Mouse (Mus musculus): Measurements from ENCODE around the gene Atg10. TPM values are rescaled to one million over a fixed set of nuclear protein-coding genes. Genes with fewer than 3 reads are reported as not detected.

The Atg10 gene
- polyA plus RNA-seq, 1 experiment from 2014 or later = 4.7 TPM

GRCm38 (mm10) chr13:91212958-91213357 lies 10.8 kb downstream of the Atg10 start:
- H3K36me3 ChIP-seq = no peaks in the 10 kb centered on the region
- H3K4me2 ChIP-seq = no peak overlapping the region
- ATAC-seq = no peak

GRCm38 (mm10) chr13:91206237-91206636 lies 17.5 kb downstream of the Atg10 start:
- Histone ChIP-seq H3K4me3 (no peak overlapping the region), H3K9ac (no peak overlapping the region), H3K4me1 (0 out of 2 replicates have a peak, but pooled peaks cover 2% of the 10 kb centered on the region), H3K27ac (no peak overlapping the region), H3K9me3 (replicated peaks) (no peaks in the 10 kb centered on the region), H3K36me3 (no peaks in the 10 kb centered on the region), H3K4me2 (no peak overlapping the region), H3K27me3 (replicated peaks) (no peaks in the 10 kb centered on the region)
- ATAC-seq = no peak
- 69% methylated on average over 5 of the region's 5 CpGs for WGBS (ENCODE audit: insufficient replicate concordance)

More at GRCm38 (mm10) chr13:91212958-91213357, 10.8 kb downstream of the Atg10 start:
- H3K27me3 ChIP-seq (replicated peaks) = no peaks in the 10 kb centered on the region
- WGBS (ENCODE audit: insufficient replicate concordance) = 77% methylated on average over 8 of the region's 8 CpGs
- no peak overlapping the region for H3K9ac ChIP-seq
- H3K27ac ChIP-seq = no peak overlapping the region
- H3K4me3 ChIP-seq = no peak overlapping the region
- H3K4me1 ChIP-seq = peaks cover 8% of the 10 kb centered on the region
- no peaks in the 10 kb centered on the region for H3K9me3 ChIP-seq (replicated peaks)

- Histone ChIP-seq H3K9ac (no peak overlapping the region), H3K4me2 (no peak overlapping the region), H3K36me3 (no peaks in the 10 kb centered on the region), H3K9me3 (replicated peaks) (no peaks in the 10 kb centered on the region), H3K4me1 (0 out of 2 replicates have a peak, but pooled peaks cover 2% of the 10 kb centered on the region), H3K4me3 (no peak overlapping the region), H3K27me3 (replicated peaks) (no peaks in the 10 kb centered on the region), H3K27ac (no peak overlapping the region)
- 73% methylated on average over 7 of the region's 7 CpGs for WGBS (ENCODE audit: insufficient replicate concordance)
- no peak for ATAC-seq
Measured at GRCm38 (mm10) chr13:91202564-91202963, 21.2 kb downstream of the Atg10 start.

GRCm38 (mm10) chr13:91187378-91188234 lies 36.2 kb downstream of the Atg10 start:
- no peak overlapping the region for H3K9ac ChIP-seq
- H3K4me3 ChIP-seq = no peak overlapping the region
- H3K27ac ChIP-seq = no peak overlapping the region
- H3K4me1 ChIP-seq = peaks cover 21% of the 10 kb centered on the region
- no peaks in the 10 kb centered on the region for H3K27me3 ChIP-seq (replicated peaks)
- H3K36me3 ChIP-seq = no peaks in the 10 kb centered on the region
- no peaks in the 10 kb centered on the region for H3K9me3 ChIP-seq (replicated peaks)
- H3K4me2 ChIP-seq = no peak overlapping the region
- 72% methylated on average over 13 of the region's 13 CpGs for WGBS (ENCODE audit: insufficient replicate concordance)
- no peak for ATAC-seq

DNA sequence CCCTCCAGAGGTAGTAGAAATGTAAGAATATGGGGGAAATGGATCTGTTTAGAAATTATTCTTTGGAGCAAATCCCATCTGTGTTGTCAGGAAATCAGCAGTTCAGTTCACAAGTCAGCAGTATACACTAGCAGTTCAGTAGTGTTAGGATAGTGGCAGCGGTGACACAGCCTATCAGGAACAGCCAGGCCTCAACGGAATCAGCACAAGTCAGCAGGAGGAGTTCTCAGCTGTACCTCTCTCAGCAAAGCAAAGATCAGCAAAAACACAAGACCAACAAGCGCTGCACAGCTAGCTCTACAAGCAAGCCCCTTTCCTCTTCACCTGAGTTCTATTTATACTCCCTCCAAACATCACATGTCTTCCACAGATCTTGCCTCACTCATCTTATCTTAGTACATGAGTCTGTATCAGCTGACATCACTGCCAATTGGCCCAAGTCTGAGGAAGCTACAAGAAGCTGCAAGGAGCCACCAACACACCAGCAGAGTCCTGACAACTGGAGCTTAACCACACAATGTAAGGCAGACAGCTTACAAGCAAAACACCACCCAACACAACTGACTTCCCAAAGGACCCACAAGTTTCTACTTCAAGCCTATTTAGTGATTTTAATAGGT lies 38.4 kb downstream of the Atg10 start:
- peaks cover 28% of the 10 kb centered on the region for H3K4me1 ChIP-seq
- 30% methylated on average over 3 of the region's 3 CpGs for WGBS (ENCODE audit: insufficient replicate concordance)
- no peaks in the 10 kb centered on the region for H3K27me3 ChIP-seq (replicated peaks)
- H3K27ac ChIP-seq = no peak overlapping the region
- no peak overlapping the region for H3K9ac ChIP-seq
- peak; percentile 82 for ATAC-seq
- no peaks in the 10 kb centered on the region for H3K9me3 ChIP-seq (replicated peaks)
- H3K4me3 ChIP-seq = no peak overlapping the region
- no peak overlapping the region for H3K4me2 ChIP-seq
- no peaks in the 10 kb centered on the region for H3K36me3 ChIP-seq

GRCm38 (mm10) chr13:91184226-91184625 lies 39.5 kb downstream of the Atg10 start:
- Histone ChIP-seq H3K27ac (no peak overlapping the region), H3K27me3 (replicated peaks) (no peaks in the 10 kb centered on the region), H3K4me1 (peaks cover 29% of the 10 kb centered on the region), H3K36me3 (no peaks in the 10 kb centered on the region), H3K4me3 (no peak overlapping the region), H3K4me2 (no peak overlapping the region), H3K9ac (no peak overlapping the region), H3K9me3 (replicated peaks) (no peaks in the 10 kb centered on the region)
- 23% methylated on average over 3 of the region's 3 CpGs for WGBS (ENCODE audit: insufficient replicate concordance)
- peak; percentile 81 for ATAC-seq

DNA sequence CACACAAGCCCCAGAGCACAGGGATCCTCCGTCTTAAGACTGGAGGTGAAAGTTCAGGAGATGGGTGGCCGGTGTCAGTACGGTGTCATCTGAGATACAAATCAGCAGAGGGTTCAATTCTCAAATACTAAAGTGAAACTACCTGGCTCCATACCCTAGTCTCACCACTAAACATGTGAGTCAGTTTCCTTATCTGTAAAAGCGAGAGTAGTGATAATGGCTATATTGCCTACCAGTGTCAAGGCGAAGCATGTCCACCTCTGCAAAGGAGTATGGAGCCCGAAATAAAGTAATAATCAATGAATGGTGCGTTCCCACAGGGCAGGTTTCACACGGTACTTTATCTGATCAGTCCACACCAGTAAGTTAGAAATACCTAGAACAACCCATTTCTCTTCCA lies 43.4 kb downstream of the Atg10 start:
- ATAC-seq = no peak
- no peaks in the 10 kb centered on the region for H3K9me3 ChIP-seq (replicated peaks)
- H3K4me2 ChIP-seq = peak overlapping the region; percentile 10; the same call in 1 of the 2 replicates
- H3K9ac ChIP-seq = no peak overlapping the region
- H3K36me3 ChIP-seq = no peaks in the 10 kb centered on the region
- peaks cover 23% of the 10 kb centered on the region for H3K4me1 ChIP-seq
- no peak overlapping the region for H3K27ac ChIP-seq
- H3K4me3 ChIP-seq = no peak overlapping the region
- H3K27me3 ChIP-seq (replicated peaks) = no peaks in the 10 kb centered on the region
- WGBS (ENCODE audit: insufficient replicate concordance) = 56% methylated on average over 8 of the region's 8 CpGs

DNA sequence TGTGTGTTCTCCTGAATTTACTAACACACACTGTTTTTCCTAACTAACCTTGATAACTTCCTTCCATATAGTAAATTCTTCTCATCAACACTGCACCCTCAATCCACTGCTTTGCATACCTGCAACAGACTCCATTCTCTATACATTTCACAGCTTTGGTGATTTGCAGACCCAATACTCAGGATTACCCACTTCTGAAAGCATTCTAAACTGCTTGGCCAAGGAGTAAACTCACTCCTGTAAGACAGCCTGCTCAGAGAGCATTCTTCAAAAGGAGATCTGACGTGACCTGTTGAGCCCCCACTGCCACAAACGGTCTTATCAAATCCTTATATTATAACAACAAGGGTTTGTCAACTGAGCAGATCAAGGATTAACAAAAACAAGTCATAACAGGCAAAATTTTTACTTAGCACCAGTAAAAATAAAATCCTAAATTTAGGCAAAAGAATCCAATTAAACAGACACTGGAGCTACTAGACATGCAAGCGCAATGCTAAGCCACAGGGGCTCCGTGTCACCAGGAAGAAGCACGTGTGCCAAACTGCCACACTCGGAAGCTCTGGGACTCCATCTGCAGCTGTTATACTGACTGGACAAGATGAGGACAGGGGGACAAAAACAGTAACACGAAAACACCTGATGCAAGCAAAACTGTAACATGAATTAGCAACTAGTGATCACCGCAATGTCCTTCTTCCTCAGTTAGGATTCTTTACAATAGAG lies 44.4 kb downstream of the Atg10 start:
- Histone ChIP-seq H3K4me3 (no peak overlapping the region), H3K27me3 (replicated peaks) (no peaks in the 10 kb centered on the region), H3K36me3 (no peaks in the 10 kb centered on the region), H3K4me1 (peaks cover 14% of the 10 kb centered on the region), H3K27ac (no peak overlapping the region), H3K4me2 (no peak overlapping the region), H3K9me3 (replicated peaks) (no peaks in the 10 kb centered on the region), H3K9ac (no peak overlapping the region)
- 70% methylated on average over 8 of the region's 8 CpGs for WGBS (ENCODE audit: insufficient replicate concordance)
- no peak for ATAC-seq

- H3K27ac ChIP-seq = no peak overlapping the region
- H3K36me3 ChIP-seq = no peaks in the 10 kb centered on the region
- no peak overlapping the region for H3K9ac ChIP-seq
- no peaks in the 10 kb centered on the region for H3K27me3 ChIP-seq (replicated peaks)
- H3K9me3 ChIP-seq (replicated peaks) = no peaks in the 10 kb centered on the region
- H3K4me3 ChIP-seq = no peak overlapping the region
- 64% methylated on average over 9 of the region's 9 CpGs for WGBS (ENCODE audit: insufficient replicate concordance)
- H3K4me1 ChIP-seq = 0 out of 2 replicates have a peak, but pooled peaks cover 8% of the 10 kb centered on the region
- H3K4me2 ChIP-seq = no peak overlapping the region
- no peak for ATAC-seq
Measured at GRCm38 (mm10) chr13:91178428-91179160, 45.2 kb downstream of the Atg10 start.

DNA sequence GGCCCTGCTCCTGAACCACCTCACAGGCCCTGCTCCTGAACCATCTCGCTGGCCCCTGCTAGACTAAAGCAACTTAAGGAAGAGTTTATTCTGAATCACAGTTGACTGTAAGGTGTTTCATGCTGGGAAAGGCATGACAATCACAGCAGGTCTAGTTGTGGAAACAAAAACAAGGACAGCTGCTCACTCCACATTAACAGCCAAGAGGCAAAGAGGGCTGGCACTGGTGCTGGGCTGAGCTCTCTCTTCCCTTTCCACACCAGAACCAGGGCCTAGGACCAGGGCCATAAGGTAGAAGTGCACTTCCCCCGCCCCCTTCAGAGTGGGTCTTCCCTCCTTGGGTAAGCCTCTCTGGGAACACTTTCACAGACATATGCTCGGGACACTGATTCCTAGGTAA lies 48.4 kb downstream of the Atg10 start:
- no peak overlapping the region for H3K4me2 ChIP-seq
- 0 out of 2 replicates have a peak, but pooled peaks cover under 1% of the 10 kb centered on the region for H3K4me1 ChIP-seq
- H3K27ac ChIP-seq = no peak overlapping the region
- H3K9ac ChIP-seq = no peak overlapping the region
- no peak for ATAC-seq
- H3K4me3 ChIP-seq = no peak overlapping the region
- H3K36me3 ChIP-seq = no peaks in the 10 kb centered on the region
- H3K27me3 ChIP-seq (replicated peaks) = no peaks in the 10 kb centered on the region
- H3K9me3 ChIP-seq (replicated peaks) = no peaks in the 10 kb centered on the region
- 60% methylated on average over 3 of the region's 3 CpGs for WGBS (ENCODE audit: insufficient replicate concordance)

DNA sequence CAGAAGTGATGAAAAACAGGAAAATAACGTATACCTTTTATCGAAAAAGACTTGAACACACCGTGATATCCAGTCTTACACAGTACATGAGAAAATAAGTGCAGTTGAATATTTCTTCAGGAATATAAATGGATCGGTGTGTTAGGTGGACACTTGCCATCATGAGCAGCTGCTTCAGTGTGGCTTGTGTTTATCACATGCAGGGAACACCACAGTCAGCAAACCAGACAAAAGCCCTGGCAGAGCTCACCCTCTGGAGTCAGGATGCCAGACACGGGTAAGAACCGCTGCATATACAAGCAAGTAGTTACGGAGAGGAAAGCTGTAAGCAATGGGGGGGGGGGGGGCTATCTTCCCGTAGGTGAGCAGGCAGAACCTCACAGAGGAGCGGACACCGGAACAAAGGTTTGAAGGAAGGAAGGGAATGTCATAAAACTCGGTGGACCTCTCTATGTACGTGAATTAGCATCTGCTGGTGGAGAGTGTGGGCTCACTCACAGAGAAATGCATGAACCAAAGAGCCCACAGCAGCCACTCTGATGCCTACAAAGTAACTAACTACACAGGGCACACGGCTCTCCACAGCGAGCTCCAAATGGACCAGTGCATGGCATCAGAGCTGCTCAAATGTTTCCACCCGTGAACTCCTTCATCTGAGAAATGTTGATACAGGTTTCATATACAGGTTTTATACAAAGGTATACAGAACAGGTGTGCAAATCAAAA lies 51.8 kb downstream of the Atg10 start:
- no peaks in the 10 kb centered on the region for H3K27me3 ChIP-seq (replicated peaks)
- no peak overlapping the region for H3K9ac ChIP-seq
- no peak overlapping the region for H3K27ac ChIP-seq
- H3K9me3 ChIP-seq (replicated peaks) = no peaks in the 10 kb centered on the region
- H3K4me3 ChIP-seq = no peak overlapping the region
- H3K36me3 ChIP-seq = no peaks in the 10 kb centered on the region
- peaks cover 27% of the 10 kb centered on the region for H3K4me1 ChIP-seq
- ATAC-seq = no peak
- WGBS (ENCODE audit: insufficient replicate concordance) = 81% methylated on average over 15 of the region's 15 CpGs
- no peak overlapping the region for H3K4me2 ChIP-seq
